Mouse (Mus musculus): Measurements from ENCODE around the gene Ubl4b. TPM values are rescaled to one million over a fixed set of nuclear protein-coding genes. Genes with fewer than 3 reads are reported as not detected.
A peak's percentile ranks its signal among the peaks of the same experiment; 100 is the strongest.

Ubl4b gene
- polyA plus RNA-seq, 1 experiment from 2014 or later, result not detected

DNA sequence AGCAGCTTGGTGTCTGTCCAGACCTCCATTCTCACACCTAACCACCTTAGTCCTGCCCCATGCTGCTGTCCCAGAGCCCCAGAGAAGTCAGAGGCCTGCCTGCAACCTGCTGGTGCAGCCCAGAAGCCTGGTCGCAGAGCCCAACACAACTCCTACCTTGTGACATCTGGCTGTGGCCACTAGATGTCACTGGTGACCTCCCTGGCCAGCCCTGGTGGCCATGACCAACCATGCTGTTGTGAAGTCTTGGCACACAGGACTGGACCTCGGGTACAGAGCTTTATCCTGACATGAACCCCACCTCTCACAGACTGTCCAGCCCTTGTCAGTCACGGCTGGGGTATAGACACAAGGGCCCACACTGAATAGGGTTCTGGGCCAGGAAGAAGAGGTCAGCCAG is 4.3 kb upstream of the Ubl4b start:
- Histone ChIP-seq H3K4me2 (replicated peaks; ENCODE audit: low read depth, low read length) (no peak overlapping the region), H3K9ac (ENCODE audit: low read depth, low read length) (no peak overlapping the region), H3K27me3 (ENCODE audit: control insufficient read depth, insufficient read depth, low read length) (peaks cover 26% of the 10 kb centered on the region), H3K4me1 (ENCODE audit: control insufficient read depth, insufficient read depth, low read length) (peaks cover 4% of the 10 kb centered on the region; the same call in 1 of the 2 replicates), H3K27ac (ENCODE audit: low read depth, low read length) (no peak overlapping the region), H3K9me3 (ENCODE audit: control insufficient read depth, low read length) (no peaks in the 10 kb centered on the region), H3K36me3 (ENCODE audit: control insufficient read depth, insufficient read depth, low read length) (no peaks in the 10 kb centered on the region), H3K4me3 (ENCODE audit: low read length) (no peak overlapping the region)
- 11% methylated on average over 3 of the region's 3 CpGs for WGBS
- ATAC-seq (ENCODE audit: low FRiP score, low TSS enrichment), result peak; percentile 86

- ATAC-seq (ENCODE audit: low FRiP score, low TSS enrichment), result no peak
Observed at GRCm38 (mm10) chr3:107558740-107559139, 3.9 kb upstream of the Ubl4b start.

GRCm38 (mm10) chr3:107550409-107551049 is 4.3 kb downstream of the Ubl4b start:
- ATAC-seq (ENCODE audit: low FRiP score, low TSS enrichment), result no peak
- Histone ChIP-seq H3K36me3 (ENCODE audit: control insufficient read depth, insufficient read depth, low read length) (no peaks in the 10 kb centered on the region), H3K9ac (ENCODE audit: low read depth, low read length) (no peak overlapping the region), H3K4me3 (ENCODE audit: low read length) (no peak overlapping the region), H3K27me3 (ENCODE audit: control insufficient read depth, insufficient read depth, low read length) (peaks cover 64% of the 10 kb centered on the region), H3K27ac (ENCODE audit: low read depth, low read length) (no peak overlapping the region), H3K4me1 (ENCODE audit: control insufficient read depth, insufficient read depth, low read length) (peaks cover 3% of the 10 kb centered on the region; the same call in 1 of the 2 replicates), H3K9me3 (ENCODE audit: control insufficient read depth, low read length) (no peaks in the 10 kb centered on the region), H3K4me2 (replicated peaks; ENCODE audit: low read depth, low read length) (no peak overlapping the region)
- WGBS, result 75% methylated on average over 17 of the region's 17 CpGs

More at GRCm38 (mm10) chr3:107558740-107559139, 3.9 kb upstream of the Ubl4b start:
- H3K9me3 ChIP-seq (ENCODE audit: control insufficient read depth, low read length), result no peaks in the 10 kb centered on the region
- no peak overlapping the region for H3K27ac ChIP-seq (ENCODE audit: low read depth, low read length)
- peaks cover 4% of the 10 kb centered on the region; the same call in 1 of the 2 replicates for H3K4me1 ChIP-seq (ENCODE audit: control insufficient read depth, insufficient read depth, low read length)
- H3K4me2 ChIP-seq (replicated peaks; ENCODE audit: low read depth, low read length), result no peak overlapping the region
- no peaks in the 10 kb centered on the region for H3K36me3 ChIP-seq (ENCODE audit: control insufficient read depth, insufficient read depth, low read length)
- no peak overlapping the region for H3K4me3 ChIP-seq (ENCODE audit: low read length)
- no peak overlapping the region for H3K9ac ChIP-seq (ENCODE audit: low read depth, low read length)
- WGBS, result 27% methylated on average over 3 of the region's 3 CpGs
- H3K27me3 ChIP-seq (ENCODE audit: control insufficient read depth, insufficient read depth, low read length), result peaks cover 29% of the 10 kb centered on the region

GRCm38 (mm10) chr3:107546956-107547355 is 7.9 kb downstream of the Ubl4b start:
- WGBS, result 52% methylated on average over 2 of the region's 2 CpGs
- no peaks in the 10 kb centered on the region for H3K36me3 ChIP-seq (ENCODE audit: control insufficient read depth, insufficient read depth, low read length)
- no peak overlapping the region for H3K4me2 ChIP-seq (replicated peaks; ENCODE audit: low read depth, low read length)
- H3K27me3 ChIP-seq (ENCODE audit: control insufficient read depth, insufficient read depth, low read length), result peaks cover 66% of the 10 kb centered on the region
- no peak for ATAC-seq (ENCODE audit: low FRiP score, low TSS enrichment)
- peaks cover 9% of the 10 kb centered on the region; the same call in 1 of the 2 replicates for H3K4me1 ChIP-seq (ENCODE audit: control insufficient read depth, insufficient read depth, low read length)
- H3K9ac ChIP-seq (ENCODE audit: low read depth, low read length), result no peak overlapping the region
- no peak overlapping the region for H3K27ac ChIP-seq (ENCODE audit: low read depth, low read length)
- no peak overlapping the region for H3K4me3 ChIP-seq (ENCODE audit: low read length)
- H3K9me3 ChIP-seq (ENCODE audit: control insufficient read depth, low read length), result no peaks in the 10 kb centered on the region

DNA sequence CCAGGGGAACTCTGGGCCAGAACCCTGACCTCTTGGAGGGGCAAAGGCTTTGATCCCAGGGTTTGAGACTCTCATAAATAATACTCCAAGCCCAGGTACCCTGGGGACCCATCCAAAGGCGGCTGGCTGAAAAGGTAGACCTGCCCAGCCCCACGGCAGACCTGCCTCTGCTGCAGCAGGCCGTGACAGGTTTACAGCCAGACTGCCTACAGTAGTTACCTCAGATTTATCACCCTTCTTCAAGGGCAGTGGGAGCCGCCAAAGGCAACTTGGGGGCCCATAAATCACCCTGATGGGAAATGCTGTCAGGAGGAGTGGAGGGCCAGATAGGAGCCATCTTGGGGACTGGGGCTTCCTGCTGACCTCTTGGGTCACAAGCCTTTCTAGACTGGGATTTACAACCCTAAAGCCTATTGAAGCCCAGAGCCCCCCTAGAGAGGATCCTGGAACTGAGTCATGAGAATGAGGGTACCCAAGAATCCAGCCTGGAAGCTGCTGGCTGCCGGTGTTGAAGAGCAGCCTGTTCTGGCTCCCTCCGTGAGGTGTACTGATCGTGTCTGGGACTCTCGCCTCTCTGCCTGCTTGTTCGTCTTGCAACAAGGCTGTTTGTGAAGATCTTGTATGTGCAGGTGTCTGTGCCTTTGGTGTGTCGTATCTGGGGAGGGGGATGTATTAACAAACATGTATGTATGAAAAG is 9.0 kb downstream of the Ubl4b start:
- ATAC-seq (ENCODE audit: low FRiP score, low TSS enrichment), result peak; percentile 94
- no peaks in the 10 kb centered on the region for H3K9me3 ChIP-seq (ENCODE audit: control insufficient read depth, low read length)
- H3K27ac ChIP-seq (ENCODE audit: low read depth, low read length), result no peak overlapping the region
- no peak overlapping the region for H3K4me3 ChIP-seq (ENCODE audit: low read length)
- peaks cover 9% of the 10 kb centered on the region; the same call in 1 of the 2 replicates for H3K4me1 ChIP-seq (ENCODE audit: control insufficient read depth, insufficient read depth, low read length)
- H3K9ac ChIP-seq (ENCODE audit: low read depth, low read length), result no peak overlapping the region
- H3K4me2 ChIP-seq (replicated peaks; ENCODE audit: low read depth, low read length), result no peak overlapping the region
- H3K36me3 ChIP-seq (ENCODE audit: control insufficient read depth, insufficient read depth, low read length), result no peaks in the 10 kb centered on the region
- WGBS, result 5% methylated on average over 10 of the region's 10 CpGs
- peaks cover 65% of the 10 kb centered on the region for H3K27me3 ChIP-seq (ENCODE audit: control insufficient read depth, insufficient read depth, low read length)

DNA sequence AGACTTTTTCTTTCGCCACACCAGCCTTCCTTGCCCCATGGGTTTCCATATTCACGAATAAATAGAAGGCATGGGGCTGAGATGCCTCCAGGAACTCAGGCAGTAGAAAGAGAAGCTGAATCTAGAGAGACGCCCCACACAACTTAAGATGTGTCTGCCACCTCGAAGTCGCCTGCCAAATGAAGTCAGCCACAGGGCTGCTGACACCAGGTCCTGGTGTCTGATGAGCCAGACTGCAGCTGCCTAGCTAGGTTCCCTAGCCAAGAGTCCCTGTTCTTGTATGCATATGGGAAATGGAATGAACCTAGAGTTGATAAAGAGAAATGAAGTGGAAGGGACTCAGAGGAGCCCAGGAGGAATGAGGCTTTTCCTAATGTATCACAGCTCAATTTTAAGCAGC is 9.6 kb downstream of the Ubl4b start:
- no peak overlapping the region for H3K9ac ChIP-seq (ENCODE audit: low read depth, low read length)
- ATAC-seq (ENCODE audit: low FRiP score, low TSS enrichment), result peak; percentile 5; the same call in 1 of the 2 replicates
- no peak overlapping the region for H3K27ac ChIP-seq (ENCODE audit: low read depth, low read length)
- peaks cover 9% of the 10 kb centered on the region; the same call in 1 of the 2 replicates for H3K4me1 ChIP-seq (ENCODE audit: control insufficient read depth, insufficient read depth, low read length)
- peaks cover 70% of the 10 kb centered on the region for H3K27me3 ChIP-seq (ENCODE audit: control insufficient read depth, insufficient read depth, low read length)
- H3K9me3 ChIP-seq (ENCODE audit: control insufficient read depth, low read length), result no peaks in the 10 kb centered on the region
- H3K4me3 ChIP-seq (ENCODE audit: low read length), result no peak overlapping the region
- H3K4me2 ChIP-seq (replicated peaks; ENCODE audit: low read depth, low read length), result no peak overlapping the region
- WGBS, result 35% methylated on average over 5 of the region's 5 CpGs
- no peaks in the 10 kb centered on the region for H3K36me3 ChIP-seq (ENCODE audit: control insufficient read depth, insufficient read depth, low read length)

DNA sequence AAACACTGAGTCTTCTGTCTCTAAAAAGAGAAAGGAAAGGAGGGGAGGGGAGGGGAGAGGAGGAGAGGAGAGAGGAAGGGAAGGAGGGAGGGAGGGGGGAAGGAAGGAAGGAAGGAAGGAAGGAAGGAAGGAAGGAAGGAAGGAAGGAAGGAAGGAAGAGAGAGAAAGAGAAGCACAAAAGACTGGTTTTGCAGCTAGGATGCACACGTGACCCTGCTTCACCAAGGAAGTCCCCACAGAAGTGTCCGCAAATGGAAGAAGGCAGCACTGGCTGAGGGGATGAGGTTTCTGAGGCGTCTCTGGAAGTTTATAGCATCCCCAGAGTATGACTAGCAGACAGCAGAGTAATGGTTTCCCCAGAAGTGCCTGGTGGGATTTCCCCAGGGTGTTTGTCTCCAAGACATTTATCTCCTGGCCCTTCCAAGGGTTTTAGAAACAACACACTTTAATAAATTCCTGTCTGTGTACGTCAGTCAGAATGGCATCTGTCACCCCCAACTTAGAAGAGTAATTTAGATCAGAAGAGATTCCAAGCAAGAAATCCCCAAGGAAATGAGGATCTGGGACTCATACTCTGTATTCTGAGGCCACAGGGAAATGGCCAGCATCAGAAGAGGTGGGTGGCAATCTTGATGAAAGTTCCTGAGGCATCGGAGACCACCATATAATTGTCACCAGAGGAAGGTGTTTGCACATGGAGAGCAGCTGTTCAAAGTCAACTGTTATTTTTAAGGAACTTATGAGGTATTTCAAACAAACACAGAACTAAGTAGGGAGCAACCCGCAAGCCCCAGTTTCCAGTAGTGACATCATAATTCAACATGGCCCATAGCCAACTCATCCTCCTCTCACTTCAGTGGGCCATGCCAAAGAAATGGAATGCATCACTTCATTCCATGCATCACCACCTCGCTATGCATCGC is 11.5 kb downstream of the Ubl4b start:
- no peak overlapping the region for H3K27ac ChIP-seq (ENCODE audit: low read depth, low read length)
- peaks cover 9% of the 10 kb centered on the region; the same call in 1 of the 2 replicates for H3K4me1 ChIP-seq (ENCODE audit: control insufficient read depth, insufficient read depth, low read length)
- ATAC-seq (ENCODE audit: low FRiP score, low TSS enrichment), result no peak
- H3K9me3 ChIP-seq (ENCODE audit: control insufficient read depth, low read length), result no peaks in the 10 kb centered on the region
- H3K4me2 ChIP-seq (replicated peaks; ENCODE audit: low read depth, low read length), result no peak overlapping the region
- WGBS, result 58% methylated on average over 8 of the region's 8 CpGs
- H3K4me3 ChIP-seq (ENCODE audit: low read length), result no peak overlapping the region
- no peaks in the 10 kb centered on the region for H3K36me3 ChIP-seq (ENCODE audit: control insufficient read depth, insufficient read depth, low read length)
- H3K27me3 ChIP-seq (ENCODE audit: control insufficient read depth, insufficient read depth, low read length), result peaks cover 71% of the 10 kb centered on the region
- no peak overlapping the region for H3K9ac ChIP-seq (ENCODE audit: low read depth, low read length)

GRCm38 (mm10) chr3:107542584-107542983 is 12.3 kb downstream of the Ubl4b start:
- Histone ChIP-seq H3K27me3 (ENCODE audit: control insufficient read depth, insufficient read depth, low read length) (peaks cover 72% of the 10 kb centered on the region), H3K4me1 (ENCODE audit: control insufficient read depth, insufficient read depth, low read length) (peaks cover 10% of the 10 kb centered on the region), H3K4me2 (replicated peaks; ENCODE audit: low read depth, low read length) (no peak overlapping the region), H3K4me3 (ENCODE audit: low read length) (no peak overlapping the region), H3K36me3 (ENCODE audit: control insufficient read depth, insufficient read depth, low read length) (no peaks in the 10 kb centered on the region), H3K9me3 (ENCODE audit: control insufficient read depth, low read length) (no peaks in the 10 kb centered on the region), H3K27ac (ENCODE audit: low read depth, low read length) (no peak overlapping the region), H3K9ac (ENCODE audit: low read depth, low read length) (no peak overlapping the region)
- WGBS, result 44% methylated on average over 4 of the region's 4 CpGs
- ATAC-seq (ENCODE audit: low FRiP score, low TSS enrichment), result no peak

Measured in kidney, embryonic 14.5 days (tissue).